Comparison of ENCODE assay signal across 29 mouse cellular contexts in the genomic region with DNA sequence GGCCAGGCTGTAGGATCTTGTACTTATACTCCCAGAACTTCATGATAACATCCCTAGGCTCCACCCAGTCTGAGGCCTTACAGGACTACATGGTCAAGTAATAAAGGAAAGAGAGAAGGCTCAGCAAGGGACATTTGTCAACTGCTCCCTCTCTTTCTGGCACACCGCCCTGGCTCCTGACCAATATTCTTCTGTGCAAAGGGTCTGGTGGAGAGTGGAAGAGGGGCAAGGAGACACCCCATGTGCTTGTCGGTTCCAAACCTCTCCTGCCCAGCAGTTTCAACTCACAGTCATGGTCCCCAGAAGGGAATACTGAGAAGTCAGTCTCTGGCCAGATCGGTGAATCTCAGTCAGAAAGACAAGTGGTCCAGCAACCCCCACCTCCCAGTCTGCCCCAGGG. TPM values are rescaled to one million over a fixed set of nuclear protein-coding genes. Genes with fewer than 3 reads are reported as not detected.
DNase-seq lines count a peak whose midpoint lies in the region; ATAC-seq lines count a peak whose summit lies in the region.
"Had no signal": no experiment of that assay in that cellular context is flagged by ENCODE, and none has a peak within 500 bp of the region (broad histone marks: within the 10 kb centered on the region; RNA-seq: fewer than 3 reads in every experiment).

No protein-coding gene starts in this region.

- H3K4me3 ChIP-seq in heart, embryonic 15.5 days: no peak overlapping the region
- H3K4me3 ChIP-seq in kidney, embryonic 14.5 days (ENCODE audit: low read length): no peak overlapping the region
- no peak overlapping the region for H3K4me3 ChIP-seq in lung, embryonic 16.5 days (ENCODE audit: low read length)
- H3K4me3 ChIP-seq: embryonic facial prominence, embryonic 13.5 days; forebrain, embryonic 10.5 days; forebrain, embryonic 15.5 days; intestine, embryonic 15.5 days; limb, embryonic 10.5 days; limb, embryonic 15.5 days; liver, embryonic 13.5 days; megakaryocyte, embryonic 14.5 days; midbrain, embryonic 12.5 days; myocyte; neural tube, embryonic 12.5 days had no signal

- peaks cover 17% of the 10 kb centered on the region for H3K4me1 ChIP-seq in heart, embryonic 15.5 days (replicated peaks)
- peaks cover 6% of the 10 kb centered on the region; the same call in 1 of the 2 replicates for H3K4me1 ChIP-seq in kidney, embryonic 14.5 days (ENCODE audit: control insufficient read depth, insufficient read depth, low read length)
- peaks cover 9% of the 10 kb centered on the region for H3K4me1 ChIP-seq in lung, embryonic 16.5 days (replicated peaks; ENCODE audit: control insufficient read depth, insufficient read depth, low read length)
- H3K4me1 ChIP-seq: liver, embryonic 13.5 days had no signal

- DNase-seq in cerebellum, postnatal 14 days: peak; percentile 52 to 72
- DNase-seq in cerebellum, adult 18-20 months: no peak
- DNase-seq in heart, adult 18-20 months: no peak
- DNase-seq in kidney, postnatal 10 days: peak; percentile 59
- no peak for DNase-seq in lung, postnatal 25 days (ENCODE audit: low spot score)
- DNase-seq: adrenal gland, adult 8-10 months; cerebellum, adult 9-10 months; gastrocnemius, postnatal 25 days; kidney, adult 2 months; kidney, postnatal 36 days; liver, embryonic 13.5 days; right cerebral cortex, adult 18-20 months; spleen, adult 18-20 months; thymus, postnatal 14 days had no signal

- WGBS in heart, embryonic 15.5 days: 46% methylated on average over 3 of the region's 3 CpGs
- WGBS in kidney, embryonic 14.5 days: 73% methylated on average over 3 of the region's 3 CpGs
- 48% methylated on average over 3 of the region's 3 CpGs for WGBS in lung, embryonic 16.5 days

- 0 out of 2 replicates have a peak, but pooled peaks have one; percentile 23 for ATAC-seq in heart, embryonic 15.5 days (replicated peaks; ENCODE audit: insufficient number of reproducible peaks, insufficient read depth, low FRiP score, low read depth)
- ATAC-seq in kidney, embryonic 14.5 days (ENCODE audit: low FRiP score, low TSS enrichment): no peak
- ATAC-seq in lung, embryonic 16.5 days (ENCODE audit: low read depth): peak; percentile 67
- ATAC-seq: forebrain, embryonic 15.5 days; hindbrain, embryonic 16.5 days; intestine, embryonic 15.5 days had no signal

- H3K36me3 ChIP-seq in heart, embryonic 15.5 days: no peaks in the 10 kb centered on the region
- no peaks in the 10 kb centered on the region for H3K36me3 ChIP-seq in kidney, embryonic 14.5 days (ENCODE audit: control insufficient read depth, insufficient read depth, low read length)
- H3K36me3 ChIP-seq in lung, embryonic 16.5 days (ENCODE audit: control insufficient read depth, insufficient read depth, low read length): no peaks in the 10 kb centered on the region
- H3K36me3 ChIP-seq: embryonic facial prominence, embryonic 13.5 days; forebrain, embryonic 10.5 days; forebrain, embryonic 15.5 days; intestine, embryonic 15.5 days; limb, embryonic 10.5 days; limb, embryonic 15.5 days; liver, embryonic 13.5 days; midbrain, embryonic 12.5 days; neural tube, embryonic 12.5 days had no signal

- H3K27ac ChIP-seq in heart, embryonic 15.5 days: no peak overlapping the region
- no peak overlapping the region for H3K27ac ChIP-seq in kidney, embryonic 14.5 days (ENCODE audit: low read depth, low read length)
- H3K27ac ChIP-seq in lung, embryonic 16.5 days (ENCODE audit: low read length): no peak overlapping the region
- H3K27ac ChIP-seq: embryonic facial prominence, embryonic 13.5 days; forebrain, embryonic 10.5 days; forebrain, embryonic 15.5 days; intestine, embryonic 15.5 days; limb, embryonic 10.5 days; limb, embryonic 15.5 days; liver, embryonic 13.5 days; midbrain, embryonic 12.5 days; neural tube, embryonic 12.5 days had no signal

- no peak overlapping the region for H3K9ac ChIP-seq in heart, embryonic 15.5 days
- no peak overlapping the region for H3K9ac ChIP-seq in kidney, embryonic 14.5 days (ENCODE audit: low read depth, low read length)
- no peak overlapping the region for H3K9ac ChIP-seq in lung, embryonic 16.5 days (ENCODE audit: low read length)
- H3K9ac ChIP-seq: embryonic facial prominence, embryonic 13.5 days; forebrain, embryonic 15.5 days; intestine, embryonic 15.5 days; limb, embryonic 15.5 days; liver, embryonic 13.5 days; midbrain, embryonic 12.5 days; neural tube, embryonic 12.5 days had no signal

- H3K9me3 ChIP-seq in heart, embryonic 15.5 days (replicated peaks): no peaks in the 10 kb centered on the region
- no peaks in the 10 kb centered on the region for H3K9me3 ChIP-seq in kidney, embryonic 14.5 days (ENCODE audit: control insufficient read depth, low read length)
- H3K9me3 ChIP-seq in lung, embryonic 16.5 days (ENCODE audit: control insufficient read depth, low read length): no peaks in the 10 kb centered on the region
- H3K9me3 ChIP-seq: embryonic facial prominence, embryonic 13.5 days; forebrain, embryonic 10.5 days; forebrain, embryonic 15.5 days; intestine, embryonic 15.5 days; limb, embryonic 10.5 days; limb, embryonic 15.5 days; liver, embryonic 13.5 days; midbrain, embryonic 12.5 days; neural tube, embryonic 12.5 days had no signal

- no peak overlapping the region for H3K4me2 ChIP-seq in heart, embryonic 15.5 days
- no peak overlapping the region for H3K4me2 ChIP-seq in kidney, embryonic 14.5 days (replicated peaks; ENCODE audit: low read depth, low read length)
- H3K4me2 ChIP-seq in lung, embryonic 16.5 days (ENCODE audit: low read depth, low read length): no peak overlapping the region
- H3K4me2 ChIP-seq: embryonic facial prominence, embryonic 13.5 days; forebrain, embryonic 15.5 days; heart, embryonic 11.5 days; intestine, embryonic 15.5 days; limb, embryonic 15.5 days; liver, embryonic 13.5 days; midbrain, embryonic 12.5 days; neural tube, embryonic 12.5 days had no signal

- no peaks in the 10 kb centered on the region for H3K27me3 ChIP-seq in heart, embryonic 15.5 days
- no peaks in the 10 kb centered on the region for H3K27me3 ChIP-seq in kidney, embryonic 14.5 days (ENCODE audit: control insufficient read depth, insufficient read depth, low read length)
- H3K27me3 ChIP-seq in lung, embryonic 16.5 days (ENCODE audit: control insufficient read depth, insufficient read depth, low read depth, low read length): no peaks in the 10 kb centered on the region
- H3K27me3 ChIP-seq: embryonic facial prominence, embryonic 13.5 days; forebrain, embryonic 15.5 days; intestine, embryonic 15.5 days; limb, embryonic 15.5 days; liver, embryonic 13.5 days; midbrain, embryonic 12.5 days; neural tube, embryonic 12.5 days had no signal

RNA-seq across cellular contexts. Expression of gene Sepsecs, which starts 40.7 kb away (rescaled TPM):
- polyA plus RNA-seq in heart, embryonic 15.5 days (2015; fragmentation: Nextera tagmentation; extraction: Ambion mirVana): 5.1 and 6.6 TPM in 2 replicates
- total RNA-seq in heart, adult 18-20 months (2021): 1 to 10 TPM; 5.2 to 6.7 TPM
- polyA plus RNA-seq in kidney, embryonic 14.5 days (2014; fragmentation: Nextera tagmentation; extraction: Ambion mirVana): 4.2 and 9.2 TPM in 2 replicates
- polyA plus RNA-seq in lung, embryonic 16.5 days (2015; fragmentation: Nextera tagmentation; extraction: Ambion mirVana): 9.7 and 10.2 TPM in 2 replicates

Comparison
In these comparisons a context has a peak if more than half of its experiments do, and no peak if none do; other contexts are left out.
1. DNase-seq: peak in cerebellum, postnatal 14 days (2 of 2) and kidney, postnatal 10 days (single experiment); none in cerebellum, adult 18-20 months (0 of 2), heart, adult 18-20 months (0 of 2) and lung, postnatal 25 days (single experiment).